Mouse (Mus musculus): Measurements from ENCODE around the gene Bcat1.

DNA sequence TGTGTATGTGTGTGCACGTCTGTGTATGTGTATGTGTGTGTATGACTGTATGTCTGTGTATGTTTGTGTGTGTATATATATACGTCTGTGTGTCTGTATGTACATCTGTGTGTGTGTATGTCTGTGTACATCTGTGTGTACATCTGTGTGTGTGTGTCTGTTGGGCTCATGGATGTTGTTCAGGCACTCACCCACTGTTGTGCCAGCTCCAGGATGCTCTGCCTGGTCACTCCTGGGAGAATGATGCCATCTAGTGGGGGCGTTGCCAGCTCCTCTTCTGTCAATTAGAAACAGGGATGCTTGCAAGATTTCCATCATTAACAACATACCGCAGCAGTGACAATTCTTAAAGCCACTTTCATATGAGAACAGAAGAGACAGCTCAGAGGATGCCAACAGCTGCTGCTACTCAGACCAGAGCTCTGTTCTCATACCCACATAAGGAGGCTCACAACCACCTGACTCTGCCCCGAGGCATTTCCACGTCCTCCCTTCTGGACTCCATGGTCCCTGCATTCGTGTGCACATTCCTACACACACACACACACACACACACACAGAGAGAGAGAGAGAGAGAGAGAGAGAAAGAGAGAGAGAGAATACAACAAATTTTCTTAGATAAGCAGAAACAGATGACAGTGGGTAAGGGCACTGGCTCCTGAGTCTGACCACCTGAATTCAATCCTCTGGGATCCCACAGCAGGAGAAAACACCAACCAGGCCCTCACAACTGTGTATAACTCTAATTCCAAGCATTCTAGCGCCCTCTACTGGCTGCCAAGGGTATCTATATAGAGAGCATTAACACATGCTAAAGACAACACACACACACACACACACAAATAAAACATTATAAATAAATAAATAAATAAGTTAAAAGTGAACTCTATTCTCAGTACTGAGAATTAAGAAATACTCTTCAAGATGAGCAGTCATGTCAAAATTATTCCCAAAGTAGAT is 65.8 kb downstream of the Bcat1 start:
- no peak for TF ChIP-seq CTCF (IDR thresholded peaks at IDR 0.05; ENCODE audit: control insufficient read depth, insufficient read depth, insufficient read length)
- TF ChIP-seq MYOG (IDR thresholded peaks at IDR 0.05; ENCODE audit: control insufficient read depth, extremely low read depth, insufficient read length): no peak
- TF ChIP-seq USF1 (IDR thresholded peaks at IDR 0.05; ENCODE audit: low read depth): no peak
- TF ChIP-seq CEBPB (IDR thresholded peaks at IDR 0.05; ENCODE audit: low read depth): no peak
- TF ChIP-seq MAX (IDR thresholded peaks at IDR 0.05): no peak
